Comparison of ENCODE assay signal across 12 mouse cellular contexts in the genomic region with DNA sequence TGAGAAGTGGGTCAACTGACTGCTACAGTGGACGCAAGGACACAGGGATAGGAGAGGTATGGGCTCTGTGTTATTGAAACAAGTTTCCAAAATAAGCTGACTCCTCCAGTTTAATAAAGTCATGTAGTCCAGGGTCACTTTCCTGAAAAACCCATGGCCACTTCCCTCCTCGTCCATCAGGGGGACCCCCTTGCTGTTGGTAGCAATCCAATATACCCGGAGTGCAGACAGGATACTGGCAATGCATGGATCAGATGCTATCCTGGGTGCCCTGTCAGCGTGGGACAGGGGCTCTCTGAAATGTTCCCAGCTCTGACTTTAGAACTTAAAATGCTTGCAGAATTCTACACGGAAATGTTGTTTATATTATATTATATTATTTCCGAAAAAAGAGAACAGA. TPM values are rescaled to one million over a fixed set of nuclear protein-coding genes. Genes with fewer than 3 reads are reported as not detected.
DNase-seq lines count a peak whose midpoint lies in the region; ATAC-seq and TF ChIP-seq lines count a peak whose summit lies in the region.
"Had no signal": no experiment of that assay in that cellular context is flagged by ENCODE, and none has a peak within 500 bp of the region (broad histone marks: within the 10 kb centered on the region; RNA-seq: fewer than 3 reads in every experiment).

No protein-coding gene starts in this region.

- H3K27me3 ChIP-seq in kidney, embryonic 16.5 days (ENCODE audit: insufficient read depth, low read length), result no peaks in the 10 kb centered on the region
- H3K27me3 ChIP-seq in testis, adult 2 months (ENCODE audit: control insufficient read depth, insufficient read depth, low read length), result no peaks in the 10 kb centered on the region
- H3K27me3 ChIP-seq: embryonic facial prominence, embryonic 12.5 days had no signal

- peak; percentile 19; the same call in 1 of the 2 replicates for TF ChIP-seq CTCF in testis, adult 2 months (IDR thresholded peaks at IDR 0.05; ENCODE audit: control insufficient read depth, insufficient read depth, insufficient replicate concordance, low read depth, low read length)

- peaks cover 14% of the 10 kb centered on the region for H3K36me3 ChIP-seq in kidney, embryonic 16.5 days (ENCODE audit: insufficient read depth, low read length)
- no peaks in the 10 kb centered on the region for H3K36me3 ChIP-seq in testis, adult 2 months (ENCODE audit: control insufficient read depth, insufficient read depth, low read length)

- no peak overlapping the region for H3K27ac ChIP-seq in kidney, embryonic 16.5 days (ENCODE audit: low read length)
- H3K27ac ChIP-seq in testis, adult 2 months (ENCODE audit: control insufficient read depth, insufficient read depth, low read depth, low read length), result no peak overlapping the region
- H3K27ac ChIP-seq: embryonic facial prominence, embryonic 12.5 days; macrophage had no signal

- H3K9ac ChIP-seq in kidney, embryonic 16.5 days (replicated peaks; ENCODE audit: low read length), result no peak overlapping the region
- H3K9ac ChIP-seq: embryonic facial prominence, embryonic 12.5 days had no signal

- TF ChIP-seq POLR2A in testis, adult 2 months (IDR thresholded peaks at IDR 0.05; ENCODE audit: control insufficient read depth, low read depth, low read length), result no peak

- H3K4me3 ChIP-seq in kidney, embryonic 16.5 days (ENCODE audit: low read length), result no peak overlapping the region
- H3K4me3 ChIP-seq in testis, adult 2 months (ENCODE audit: control insufficient read depth, low read depth, low read length), result no peak overlapping the region
- H3K4me3 ChIP-seq: embryonic facial prominence, embryonic 12.5 days had no signal

- ATAC-seq in kidney, embryonic 16.5 days (ENCODE audit: low FRiP score, low TSS enrichment), result no peak
- ATAC-seq in megakaryocyte, adult 5-6 weeks (ENCODE audit: poor library complexity, severe bottlenecking), result no peak

- H3K9me3 ChIP-seq in kidney, embryonic 16.5 days (ENCODE audit: low read length), result no peaks in the 10 kb centered on the region
- H3K9me3 ChIP-seq: embryonic facial prominence, embryonic 12.5 days had no signal

- 40% methylated on average over 6 of the region's 6 CpGs for WGBS in kidney, embryonic 16.5 days

- H3K4me2 ChIP-seq in kidney, embryonic 16.5 days (replicated peaks; ENCODE audit: low read depth, low read length), result no peak overlapping the region
- H3K4me2 ChIP-seq: embryonic facial prominence, embryonic 12.5 days had no signal

- DNase-seq in adrenal gland, postnatal 14 days, result peak; percentile 35
- no peak for DNase-seq in adrenal gland, adult 8-10 months
- DNase-seq in kidney, postnatal 10 days, result peak; percentile 57
- DNase-seq in testis, postnatal 14 days (ENCODE audit: low spot score), result no peak
- no peak for DNase-seq in spleen, postnatal 36 days (ENCODE audit: low spot score in 2 of 2)
- DNase-seq: adrenal gland, postnatal 25 days; right cerebral cortex, postnatal 14 days had no signal

- 0 out of 2 replicates have a peak, but pooled peaks cover 5% of the 10 kb centered on the region for H3K4me1 ChIP-seq in kidney, embryonic 16.5 days (ENCODE audit: insufficient read depth, low read length)
- peaks cover 2% of the 10 kb centered on the region; the same call in 1 of the 2 replicates for H3K4me1 ChIP-seq in testis, adult 2 months (ENCODE audit: control insufficient read depth, insufficient read depth, low read length)
- H3K4me1 ChIP-seq: embryonic facial prominence, embryonic 12.5 days had no signal

RNA-seq across cellular contexts. Expression of gene Fryl, which starts 34.0 kb away (rescaled TPM):
- 43.0 and 55.1 TPM in 2 replicates for total RNA-seq in adrenal gland, postnatal 14 days (2021)
- 10 to 100 TPM; 39.3 to 67.3 (median 51.1) TPM for total RNA-seq in adrenal gland, adult 8-10 months (2022)
- polyA plus RNA-seq in kidney, embryonic 16.5 days (2015; fragmentation: Nextera tagmentation; extraction: Ambion mirVana), result 27.9 and 30.1 TPM in 2 replicates
- polyA plus RNA-seq in testis, adult 2 months (2012; rRNA removed), result 16.5 and 21.6 TPM in 2 replicates
- total RNA-seq in megakaryocyte, adult 5-6 weeks (2015), result 56.7 and 59.1 TPM in 2 replicates
- total RNA-seq in megakaryocyte, adult 5-6 weeks (2017), result 79.8 and 80.9 TPM in 2 replicates

Comparison
In these comparisons a context has a peak if more than half of its experiments do, and no peak if none do; other contexts are left out.
1. DNase-seq: peak in adrenal gland, postnatal 14 days (single experiment) and kidney, postnatal 10 days (single experiment); none in adrenal gland, adult 8-10 months (single experiment), testis, postnatal 14 days (single experiment) and spleen, postnatal 36 days (0 of 2).